Mouse (Mus musculus): ENCODE data around the gene 5730455P16Rik.
"Not testable (repeated sequence)": the region's sequence is repeated elsewhere in the genome, so short reads cannot be mapped to it uniquely, and the experiment has no call there.

5730455P16Rik gene

DNA sequence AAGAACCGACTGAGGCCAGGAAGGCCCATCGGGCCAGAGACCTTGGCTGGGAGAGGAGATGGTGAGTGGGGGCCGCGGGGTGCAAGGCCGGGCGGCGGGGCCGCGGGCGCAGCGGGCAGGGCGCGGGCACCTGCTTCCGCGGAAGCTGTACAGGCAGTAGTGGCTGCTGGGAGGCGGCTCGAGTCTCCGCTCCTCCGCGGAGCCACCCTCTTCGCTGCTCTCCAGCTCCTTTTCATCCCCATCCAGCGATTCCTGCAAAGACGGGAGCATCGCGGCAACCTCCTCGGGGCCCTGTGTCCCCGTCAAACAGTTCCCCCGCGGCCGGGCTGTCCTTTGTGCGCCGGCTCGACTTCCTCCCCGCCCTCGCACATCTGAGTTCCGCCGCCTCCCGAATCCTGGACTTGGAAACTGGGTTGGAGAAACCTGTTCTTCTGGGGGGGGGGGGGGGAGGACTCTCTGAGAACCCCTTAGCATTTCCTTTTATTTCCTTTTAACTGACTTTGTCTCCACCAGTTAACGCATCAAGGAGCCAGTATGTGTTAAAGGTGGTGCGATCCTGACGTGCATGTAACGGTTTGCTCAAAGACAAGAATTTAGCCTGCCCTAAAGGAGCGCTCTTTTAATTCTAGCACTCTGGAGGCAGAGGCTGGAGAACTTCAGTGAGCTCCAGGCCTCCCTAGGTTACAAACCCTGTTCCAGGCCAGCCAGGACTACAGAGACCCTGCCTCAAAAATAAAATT, at the start of gene 5730455P16Rik:
Gene 5730455P16Rik (minus strand): TSS at position 323 of the 740 bp plus-strand sequence.
- in situ Hi-C loops (cut with MseI, MboI), result no loop called here

DNA sequence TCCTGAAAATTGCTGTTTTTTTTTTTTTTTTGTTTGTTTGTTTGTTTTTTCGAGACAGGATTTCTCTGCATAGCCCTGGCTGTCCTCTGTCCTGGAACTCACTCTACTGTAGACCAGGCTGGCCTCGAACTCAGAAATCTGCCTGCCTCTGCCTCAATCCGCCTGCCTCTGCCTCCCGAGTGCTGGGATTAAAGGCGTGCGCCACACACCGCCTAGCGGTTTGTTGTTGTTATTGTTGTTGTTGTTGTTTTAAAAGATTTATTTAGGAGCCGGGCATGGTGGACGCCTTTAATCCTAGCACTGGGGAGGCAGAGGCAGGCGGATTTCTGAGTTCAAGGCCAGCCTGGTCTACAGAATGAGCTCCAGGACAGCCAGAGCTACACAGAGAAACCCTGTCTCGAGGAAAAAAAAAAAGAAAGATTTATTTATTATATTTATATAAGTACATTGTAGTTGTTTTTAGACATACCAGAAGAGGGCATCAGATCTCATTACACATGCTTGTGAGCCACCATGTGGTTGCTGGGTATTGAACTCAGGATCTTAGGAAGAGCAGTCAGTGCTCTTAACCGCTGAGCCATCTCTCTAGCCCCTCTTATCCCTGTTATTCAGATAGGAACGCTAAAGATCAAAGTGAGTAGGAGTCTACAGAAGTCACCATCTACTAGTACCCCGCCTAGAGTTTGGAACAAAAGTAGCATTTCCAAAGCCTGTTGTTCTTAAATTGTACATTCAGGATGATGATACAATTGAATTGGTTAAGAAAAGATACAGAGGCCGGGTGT, 48.4 kb upstream of the 5730455P16Rik start:
- in situ Hi-C loops (cut with MseI, MboI), result not testable (repeated sequence)

DNA sequence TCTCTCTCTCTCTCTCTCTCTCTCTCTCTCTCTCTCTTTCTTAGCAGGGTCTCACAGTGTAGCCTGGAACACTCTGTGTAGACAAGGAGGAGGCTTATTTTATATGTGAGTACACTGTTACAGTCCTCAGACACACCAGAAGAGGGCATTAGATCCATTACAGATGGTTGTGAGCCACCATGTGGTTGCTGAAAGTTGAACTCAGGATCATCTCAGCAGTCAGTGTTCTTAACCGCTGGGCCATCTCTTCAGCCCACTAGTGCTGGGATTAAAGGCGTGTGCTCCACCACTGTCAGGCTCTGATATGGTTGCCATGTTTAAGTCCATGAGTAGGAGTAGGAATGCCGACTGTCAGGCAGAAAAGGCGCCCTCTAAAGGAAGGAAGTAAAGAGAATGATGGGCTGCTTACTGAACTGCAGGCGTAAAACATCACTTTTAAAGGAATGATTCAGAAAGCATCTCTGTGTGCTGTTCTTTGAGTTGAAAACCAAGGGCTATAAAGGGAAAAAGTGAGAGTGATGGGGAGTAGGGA, 47.5 kb upstream of the 5730455P16Rik start:
- in situ Hi-C loops (cut with MseI, MboI), result no loop called here

DNA sequence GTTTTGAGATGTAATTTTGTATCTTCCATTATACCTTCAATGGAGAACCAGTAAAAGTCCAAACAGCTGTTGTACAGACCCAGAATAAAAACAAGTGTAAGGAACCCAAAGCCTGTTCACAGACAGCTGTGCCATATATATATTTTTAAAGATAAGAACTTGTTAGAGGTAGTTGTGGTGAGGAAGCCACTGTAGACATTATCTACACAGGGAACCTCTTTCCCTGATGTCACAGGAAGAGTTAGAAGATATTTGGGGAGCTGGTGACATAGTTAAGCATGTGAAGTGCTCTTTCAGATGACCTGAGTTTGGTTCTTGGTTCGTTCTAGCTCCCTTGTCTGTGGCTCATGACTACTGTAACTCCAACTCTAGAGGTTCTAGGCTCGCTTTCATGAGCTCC, 46.9 kb upstream of the 5730455P16Rik start:
- in situ Hi-C loops (cut with MseI, MboI), result no loop called here

DNA sequence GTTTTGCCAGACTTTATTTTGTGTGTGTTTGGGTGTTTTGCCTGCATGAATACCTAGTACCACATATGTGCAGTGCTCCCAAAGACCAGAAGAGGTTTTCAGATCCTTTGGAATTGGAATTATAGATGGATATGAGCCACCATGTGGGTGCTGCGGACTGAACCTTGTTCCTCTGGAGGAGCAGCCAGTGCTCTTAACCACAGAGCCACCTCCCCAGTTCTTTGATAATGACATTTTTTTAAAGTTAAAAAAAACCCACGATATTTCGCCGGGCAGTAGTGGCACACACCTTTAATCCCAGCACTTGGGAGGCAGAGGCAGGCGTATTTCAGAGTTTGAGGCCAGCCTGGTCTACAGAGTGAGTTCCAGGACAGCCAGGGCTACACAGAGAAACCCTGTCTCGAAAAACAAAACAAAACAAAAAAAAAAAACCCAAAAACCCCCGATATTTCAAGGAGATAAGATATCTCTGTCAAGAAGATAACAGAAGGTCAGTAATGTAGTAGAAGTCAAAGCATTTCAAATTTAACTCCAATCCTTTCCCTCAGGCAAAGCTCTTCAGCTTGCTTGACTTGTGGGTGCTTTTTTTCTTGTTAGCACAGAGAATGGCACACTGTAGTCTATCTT, 43.7 kb upstream of the 5730455P16Rik start:
- in situ Hi-C loops (cut with MseI, MboI), result no loop called here

DNA sequence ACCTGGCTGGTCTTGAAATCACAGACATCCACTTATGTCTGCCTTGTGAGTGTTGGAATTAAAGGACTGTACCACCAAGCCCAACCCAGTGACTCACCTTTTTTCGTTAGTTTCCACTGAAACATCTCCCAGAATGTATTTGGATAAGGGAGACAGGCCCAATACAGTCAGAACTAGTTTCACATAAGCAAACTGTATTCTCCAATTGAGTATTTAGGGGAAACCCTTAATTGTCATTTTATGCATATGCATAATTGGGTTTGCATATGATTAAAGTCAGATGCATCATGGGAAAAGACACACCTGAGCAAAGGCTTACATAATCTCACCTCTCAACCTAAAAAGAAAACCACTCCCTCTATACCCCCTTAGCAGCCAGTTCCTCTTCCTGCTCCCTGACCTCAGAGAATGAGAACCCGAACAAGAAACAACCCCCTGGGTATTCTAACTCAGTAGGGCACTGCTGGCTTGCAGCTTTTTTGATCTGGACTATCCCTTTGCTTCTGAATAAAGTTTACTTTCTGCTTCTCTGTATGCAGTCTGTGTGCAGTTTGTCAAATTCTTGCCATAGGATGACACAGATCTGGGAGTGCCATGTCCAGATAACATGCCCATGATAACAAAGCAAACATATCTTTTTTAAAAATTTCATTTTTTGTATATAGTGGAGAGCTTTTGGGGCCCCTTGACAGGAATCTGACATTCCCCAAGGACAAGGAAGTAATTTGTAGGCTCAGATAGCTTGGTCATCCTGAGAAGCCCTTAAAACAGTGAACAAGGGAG, 42.6 kb upstream of the 5730455P16Rik start:
- in situ Hi-C loops (cut with MseI, MboI), result no loop called here

DNA sequence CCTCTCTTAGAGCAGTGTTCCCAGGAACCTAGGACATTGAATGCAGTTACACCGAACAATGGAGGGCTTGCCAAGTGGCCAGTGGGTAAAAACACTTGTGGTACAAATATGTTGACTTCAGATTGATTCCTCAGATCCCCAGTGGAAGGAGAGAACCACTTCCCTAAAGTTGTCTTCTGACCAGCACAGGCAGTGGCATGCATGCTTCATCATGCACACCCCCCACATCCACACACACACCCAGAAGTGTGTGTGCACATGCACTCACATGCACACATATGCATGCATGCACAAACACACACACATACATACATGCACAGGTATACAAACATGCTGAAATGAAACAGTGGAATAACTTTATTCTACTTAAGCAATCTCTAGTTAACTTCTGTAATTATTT, 41.9 kb upstream of the 5730455P16Rik start:
- in situ Hi-C loops (cut with MseI, MboI), result no loop called here

DNA sequence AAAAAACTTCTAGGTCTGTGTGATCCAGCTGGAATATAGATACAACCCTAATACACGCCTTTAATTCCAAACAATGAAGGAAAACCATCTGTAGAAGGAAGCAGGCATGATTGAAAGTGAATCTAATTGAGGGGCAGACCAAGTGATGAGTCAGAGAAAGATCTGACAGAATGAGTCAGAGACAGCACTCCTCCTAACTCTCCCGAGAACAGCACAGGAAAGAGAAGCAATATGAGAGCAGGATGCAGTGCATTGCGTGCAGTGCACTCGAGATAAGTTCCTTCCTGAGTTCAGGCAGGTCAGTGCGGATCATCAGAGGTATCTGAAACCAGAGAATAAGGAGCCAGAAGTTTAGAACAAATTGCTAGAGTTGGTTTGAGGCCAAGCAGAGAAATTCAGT, 39.3 kb upstream of the 5730455P16Rik start:
- in situ Hi-C loops (cut with MseI, MboI), result no loop called here

DNA sequence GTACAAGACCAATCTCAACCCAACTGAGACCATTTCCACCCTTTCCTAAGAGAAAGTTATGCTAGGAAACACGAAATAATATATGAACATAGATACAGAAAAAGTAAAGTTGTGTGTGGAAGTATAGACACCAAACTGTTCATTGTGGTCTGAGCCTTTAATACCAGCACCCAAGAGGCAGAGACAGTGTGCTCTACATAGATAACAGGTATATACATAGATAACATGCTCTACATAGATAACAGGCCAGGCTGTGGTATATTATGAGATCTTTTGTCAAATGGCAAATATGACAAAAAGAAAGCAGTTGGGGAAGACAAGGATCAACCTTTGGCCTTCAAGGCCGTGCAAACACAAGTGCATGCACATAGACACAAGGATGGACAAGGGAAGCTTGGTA, 32.5 kb upstream of the 5730455P16Rik start:
- in situ Hi-C loops (cut with MseI, MboI), result no loop called here

DNA sequence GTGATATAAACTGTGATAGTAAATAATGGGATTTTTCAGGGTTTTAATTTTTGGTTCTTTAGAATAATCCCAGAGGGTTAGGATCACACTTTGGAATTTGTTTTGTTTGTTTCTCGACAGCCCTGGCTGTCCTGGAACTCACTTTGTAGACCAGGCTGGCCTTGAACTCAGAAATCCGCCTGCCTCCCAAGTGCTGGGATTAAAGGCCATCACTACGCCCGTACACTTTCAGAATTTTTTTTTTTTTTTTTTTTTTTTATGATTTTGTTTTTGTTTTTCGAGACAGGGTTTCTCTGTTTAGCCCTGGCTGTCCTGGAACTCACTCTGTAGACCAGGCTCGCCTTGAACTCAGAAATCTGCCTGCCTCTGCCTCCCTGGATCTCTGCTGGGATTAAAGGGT, 30.0 kb upstream of the 5730455P16Rik start:
- in situ Hi-C loops (cut with MseI, MboI), result not testable (repeated sequence)

DNA sequence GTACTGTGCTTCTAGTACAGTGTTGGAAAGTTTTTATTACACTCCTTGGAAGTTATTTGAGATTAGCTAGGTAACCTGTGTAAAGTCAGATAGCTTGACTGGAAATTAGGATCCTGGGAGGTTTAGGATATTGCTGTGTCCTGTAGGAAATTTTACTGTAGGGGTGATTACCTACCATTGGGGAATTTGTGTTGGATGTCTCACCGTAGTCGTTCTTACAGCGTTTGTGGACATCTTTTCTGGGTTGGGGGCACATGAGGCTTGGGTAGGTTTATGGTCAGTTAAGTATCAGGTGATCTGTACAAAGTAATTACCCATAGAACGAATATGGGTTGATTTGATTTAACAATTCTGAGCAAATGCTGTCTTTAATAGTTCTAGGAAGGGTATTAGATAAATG, 18.8 kb upstream of the 5730455P16Rik start:
- in situ Hi-C loops (cut with MseI, MboI), result no loop called here

DNA sequence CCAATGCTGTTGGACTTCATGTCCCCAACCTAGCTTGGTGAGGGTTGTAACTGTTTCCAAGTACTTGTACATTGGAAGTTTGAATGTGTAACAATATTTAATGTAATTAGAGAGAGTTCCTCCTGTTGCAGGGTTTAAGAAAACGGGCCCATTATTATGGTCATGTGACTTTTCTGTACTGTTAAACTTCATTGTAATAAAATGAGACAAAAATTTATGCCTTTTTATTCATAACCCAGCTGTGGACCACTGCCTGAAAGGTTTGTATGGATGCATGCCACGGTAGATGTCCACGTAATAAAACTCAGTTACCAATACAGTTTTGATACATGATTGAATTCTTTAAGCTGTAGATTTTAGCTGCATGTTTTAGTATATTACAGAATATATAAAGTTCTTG, 18.1 kb upstream of the 5730455P16Rik start:
- in situ Hi-C loops (cut with MseI, MboI), result no loop called here

DNA sequence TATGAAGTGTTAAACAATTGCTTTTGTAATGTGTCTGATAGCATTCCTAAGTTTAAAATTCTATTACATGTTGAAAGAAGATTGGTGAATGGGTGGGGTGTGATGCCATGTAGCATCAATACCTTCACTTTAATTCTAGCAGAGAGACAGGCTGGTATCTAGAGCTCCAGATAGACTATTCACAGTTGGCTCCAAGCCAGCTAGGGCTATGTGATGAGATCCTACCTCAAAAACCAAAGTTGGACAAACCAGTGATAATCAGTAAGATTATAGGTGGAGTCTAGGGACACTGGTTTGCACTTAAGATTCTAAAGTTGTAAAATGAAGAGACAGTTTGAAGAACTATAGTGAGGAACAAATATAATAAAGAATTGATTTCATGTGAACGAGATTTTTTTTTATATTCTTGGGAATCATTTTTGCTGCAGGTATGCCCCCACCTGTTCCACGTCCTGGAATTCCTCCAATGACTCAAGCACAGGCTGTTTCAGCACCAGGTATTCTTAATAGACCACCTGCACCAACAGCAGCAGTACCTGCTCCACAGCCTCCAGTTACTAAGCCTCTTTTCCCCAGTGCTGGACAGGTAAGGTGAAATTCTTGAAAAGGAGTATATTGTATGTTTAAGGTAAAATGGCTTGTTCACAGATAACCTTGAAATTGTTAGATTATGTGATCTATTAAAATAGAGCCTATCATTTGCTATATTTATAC, 13.7 kb upstream of the 5730455P16Rik start:
- in situ Hi-C loops (cut with MseI, MboI), result no loop called here

DNA sequence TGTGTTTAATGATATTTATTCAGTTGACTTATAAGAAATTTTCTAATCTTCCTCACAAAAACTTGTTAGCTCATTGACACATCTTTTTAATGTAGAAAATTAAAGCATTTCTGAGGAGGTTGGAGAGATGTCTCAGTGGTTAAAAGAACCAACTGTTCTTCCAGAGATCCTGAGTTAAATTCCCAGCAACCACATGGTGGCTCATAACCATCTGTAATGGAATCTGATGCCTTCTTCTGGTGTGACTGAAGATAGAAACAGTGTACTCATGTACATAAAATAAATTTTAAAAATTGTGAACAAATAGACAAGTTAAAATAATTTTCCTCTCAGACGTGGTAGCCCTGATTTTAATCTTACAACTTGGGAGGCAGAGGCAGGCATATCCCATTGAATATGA, 12.1 kb upstream of the 5730455P16Rik start:
- in situ Hi-C loops (cut with MseI, MboI), result no loop called here

DNA sequence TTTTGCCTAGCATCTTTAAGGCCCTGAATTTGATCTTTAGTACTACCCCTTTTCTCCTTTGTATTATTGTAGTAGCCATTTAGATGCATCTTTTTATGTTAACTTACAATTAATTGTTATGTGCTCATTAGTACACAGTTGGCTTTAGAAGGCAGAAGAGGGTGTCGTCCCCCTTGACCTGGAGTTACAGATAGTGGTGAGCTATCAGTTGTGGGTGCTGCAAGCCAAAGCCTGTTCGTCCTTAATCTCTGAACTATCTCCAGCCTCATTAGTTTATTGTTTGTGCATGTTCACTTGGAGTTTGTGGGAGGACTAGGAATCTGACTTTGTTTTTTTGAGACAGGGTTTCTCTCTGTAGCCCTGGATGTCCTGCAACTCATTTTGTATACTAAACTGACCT, 9.0 kb upstream of the 5730455P16Rik start:
- in situ Hi-C loops (cut with MseI, MboI), result no loop called here

DNA sequence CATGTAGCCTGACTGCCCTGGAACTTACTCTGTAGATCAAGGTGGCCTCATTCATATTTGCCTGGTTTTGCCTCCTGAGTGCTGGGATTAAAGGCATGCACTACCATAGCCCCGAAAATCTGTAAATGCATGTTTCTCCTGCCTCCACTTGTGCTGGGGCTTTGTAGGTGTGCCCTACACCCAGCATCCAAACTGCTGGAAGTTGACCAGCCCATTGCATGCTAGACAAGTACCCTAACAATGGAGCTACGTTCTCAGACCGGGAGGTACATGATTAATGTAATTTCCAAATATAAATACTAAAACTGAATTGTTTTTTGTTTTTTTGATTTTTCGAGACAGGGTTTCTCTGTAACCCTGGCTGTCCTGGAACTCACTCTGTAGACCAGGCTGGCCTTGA, 7.2 kb upstream of the 5730455P16Rik start:
- in situ Hi-C loops (cut with MseI, MboI), result no loop called here

DNA sequence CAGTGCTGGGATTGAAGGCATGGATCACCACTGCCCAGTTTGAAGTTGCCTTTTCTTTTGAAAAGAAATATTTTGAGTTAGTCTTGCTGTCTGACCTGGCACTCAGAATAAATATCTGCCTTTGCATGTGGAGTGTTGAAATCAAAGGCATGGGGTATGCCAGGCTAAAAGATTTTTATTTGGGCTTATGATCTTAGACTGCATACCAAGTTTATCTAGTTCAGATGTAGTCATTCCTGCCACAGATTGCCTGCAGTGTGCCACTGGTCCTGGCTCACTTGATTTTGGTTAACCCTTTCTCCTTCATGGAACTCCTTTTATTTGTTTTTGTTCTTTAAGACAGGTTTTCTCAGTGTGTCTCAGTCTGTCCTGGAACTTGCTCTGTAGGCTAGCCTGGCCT, 6.6 kb upstream of the 5730455P16Rik start:
- in situ Hi-C loops (cut with MseI, MboI), result no loop called here

DNA sequence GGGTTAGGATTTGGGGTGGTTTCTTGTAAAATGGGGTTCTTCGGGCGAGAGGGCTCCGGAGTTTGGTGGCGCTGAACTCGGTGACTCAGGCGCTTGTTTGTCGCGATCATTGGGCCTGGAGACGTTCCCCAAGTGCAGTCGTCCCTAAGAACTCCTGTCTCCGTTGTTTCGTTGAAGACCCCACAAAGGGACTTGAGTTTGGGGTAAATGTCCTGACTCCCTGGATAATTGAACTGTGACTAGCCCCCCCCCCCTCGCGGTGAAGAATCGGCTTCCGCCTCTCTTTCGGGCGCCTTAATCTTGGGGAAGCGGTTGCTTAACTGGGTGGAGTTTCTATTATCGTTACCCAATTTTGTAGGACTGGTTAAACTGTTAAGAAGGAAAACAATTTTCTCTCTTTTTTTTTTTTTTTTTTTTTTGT, 5.8 kb upstream of the 5730455P16Rik start:
- in situ Hi-C loops (cut with MseI, MboI), result no loop called here

DNA sequence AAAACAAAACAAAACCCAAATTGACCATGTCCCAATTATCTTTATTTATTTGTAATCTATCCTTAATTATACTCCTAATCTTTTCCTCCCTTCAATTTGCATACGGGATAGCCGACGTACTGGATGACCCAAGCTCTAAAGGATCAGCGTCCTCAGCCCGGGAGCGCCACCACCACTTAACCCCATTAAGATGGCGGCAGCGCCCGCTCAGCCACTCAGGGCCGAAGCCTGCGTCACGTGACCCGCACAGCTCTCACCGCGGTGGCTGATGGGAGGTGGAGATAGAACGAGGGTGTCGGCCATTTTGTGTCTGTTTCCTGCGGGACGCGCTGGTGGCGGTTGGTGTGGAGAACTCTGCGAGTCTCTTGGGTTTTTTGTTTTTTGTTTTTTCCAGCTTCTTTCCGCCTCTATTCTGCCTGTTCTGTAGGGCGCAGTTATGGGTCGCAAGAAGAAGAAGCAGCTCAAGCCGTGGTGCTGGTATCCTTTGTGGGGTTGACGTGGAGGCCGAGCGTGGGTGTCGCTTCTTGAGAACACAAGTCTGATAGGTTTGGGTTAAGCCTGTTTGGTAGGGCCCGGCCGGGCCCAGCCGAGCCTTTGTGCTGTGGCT, 5.3 kb upstream of the 5730455P16Rik start, which contains the start of gene Zfp207:
Gene Zfp207 (plus strand): TSS at position 261 of the 607 bp plus-strand sequence.
- in situ Hi-C loops (cut with MseI, MboI), result no loop called here

DNA sequence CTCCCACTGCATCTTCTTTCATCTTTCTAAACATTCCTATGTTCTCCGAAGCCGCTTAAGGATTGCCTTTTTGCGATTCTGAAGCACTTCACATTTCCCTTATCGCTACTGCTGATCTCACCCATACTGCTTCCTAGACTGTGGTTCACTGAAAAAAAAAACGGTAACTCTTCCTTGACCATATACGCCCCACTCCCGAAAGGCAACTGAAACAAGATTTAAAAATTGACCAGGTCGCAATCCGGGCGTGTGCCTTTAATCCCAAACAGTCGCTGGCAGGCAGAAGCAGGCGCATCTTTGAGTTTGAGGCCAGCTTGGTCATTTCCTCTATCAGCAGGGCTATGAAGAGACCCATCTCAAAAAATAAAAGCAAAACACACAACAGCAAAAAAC, 4.8 kb upstream of the 5730455P16Rik start:
- in situ Hi-C loops (cut with MseI, MboI), result no loop called here
